ENCODE assay signal across 7 mouse cellular contexts in the genomic region with DNA sequence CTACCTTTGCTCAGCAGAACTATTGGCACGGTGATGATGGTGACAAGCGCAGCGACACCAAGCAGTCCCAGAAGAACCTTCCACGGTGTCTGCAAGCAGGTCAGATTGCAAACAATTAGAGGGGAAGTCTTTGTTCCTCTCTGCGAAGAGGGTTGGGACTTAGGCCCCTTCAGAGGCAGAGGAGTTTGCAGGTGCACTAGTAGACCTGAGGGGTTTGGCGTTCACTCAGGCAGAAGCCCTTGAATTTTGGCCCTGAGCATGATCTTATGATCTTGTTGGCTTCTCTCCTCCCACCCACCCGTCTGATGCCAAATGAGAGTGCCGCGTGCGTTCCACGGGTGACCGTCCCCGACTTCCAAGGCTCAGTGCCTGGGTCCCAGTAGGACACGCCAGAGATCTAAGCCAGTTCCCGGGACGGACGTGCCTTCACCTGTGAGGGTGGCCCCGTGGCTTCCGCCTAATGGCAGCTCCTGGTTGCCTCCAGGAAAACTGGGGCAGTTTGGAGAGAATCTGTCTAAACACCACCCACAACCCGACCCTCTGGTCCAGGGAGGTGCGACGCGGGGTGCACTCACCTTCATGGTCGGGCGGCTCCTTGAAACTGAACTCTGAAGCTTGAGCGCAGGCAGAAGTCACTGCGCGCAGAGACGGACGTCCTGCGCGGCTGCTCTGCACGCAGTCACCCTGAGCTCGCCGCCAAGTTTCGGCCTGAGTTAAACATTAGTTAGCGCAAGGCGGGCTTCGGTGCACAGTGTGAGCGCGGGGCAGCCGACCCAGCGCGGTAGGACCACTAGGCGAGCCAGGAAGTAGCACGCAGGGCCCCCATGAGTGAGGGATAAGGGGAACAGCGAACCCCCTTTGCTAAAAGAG. TPM values are rescaled to one million over a fixed set of nuclear protein-coding genes. Genes with fewer than 3 reads are reported as not detected.
DNase-seq lines count a peak whose midpoint lies in the region; ATAC-seq and TF ChIP-seq lines count a peak whose summit lies in the region.

No protein-coding gene starts in this region.

- H3K4me2 ChIP-seq in forebrain, embryonic 14.5 days (ENCODE audit: low read length) = peak overlapping the region; percentile 69
- peak overlapping the region; percentile 89 for H3K4me2 ChIP-seq in hindbrain, embryonic 16.5 days (ENCODE audit: low read length)
- H3K4me2 ChIP-seq in liver, embryonic 11.5 days = peak overlapping the region; percentile 76
- H3K4me2 ChIP-seq in midbrain, embryonic 16.5 days (ENCODE audit: low read length) = peak overlapping the region; percentile 74

- WGBS in forebrain, embryonic 14.5 days = 7% methylated on average over 47 of the region's 47 CpGs
- 5% methylated on average over 47 of the region's 47 CpGs for WGBS in hindbrain, embryonic 16.5 days
- 5% methylated on average over 47 of the region's 47 CpGs for WGBS in liver, embryonic 11.5 days
- WGBS in midbrain, embryonic 16.5 days = 7% methylated on average over 47 of the region's 47 CpGs

- in situ Hi-C loops in Patski (cut with MboI; ENCODE audit: low pct_unique_long_range_greater_than_20kb) = no loop called here

- TF ChIP-seq CTCF in E14TG2a.4 (conservative IDR thresholded peaks at IDR 0.05; ENCODE audit: low read length) (no peak), Patski (IDR thresholded peaks at IDR 0.05) (no peak)

- H3K27me3 ChIP-seq in E14TG2a.4 (ENCODE audit: insufficient read depth, low read length) (peaks cover 13% of the 10 kb centered on the region), Patski (no peaks in the 10 kb centered on the region)
- no peaks in the 10 kb centered on the region for H3K27me3 ChIP-seq in forebrain, embryonic 14.5 days (replicated peaks; ENCODE audit: control insufficient read depth, insufficient read depth, low read length)
- 0 out of 2 replicates have a peak, but pooled peaks cover 2% of the 10 kb centered on the region for H3K27me3 ChIP-seq in hindbrain, embryonic 16.5 days (replicated peaks; ENCODE audit: control insufficient read depth, insufficient read depth, low read length)
- H3K27me3 ChIP-seq in liver, embryonic 11.5 days (replicated peaks; ENCODE audit: control insufficient read depth, insufficient read depth, low read length) = peaks cover 4% of the 10 kb centered on the region; the same call in 1 of the 2 replicates
- H3K27me3 ChIP-seq in midbrain, embryonic 16.5 days (ENCODE audit: control insufficient read depth, insufficient read depth, low read depth, low read length) = peaks cover 4% of the 10 kb centered on the region

- ATAC-seq in Patski = peak; percentile 79
- ATAC-seq in forebrain, embryonic 14.5 days = peak; percentile 58
- ATAC-seq in hindbrain, embryonic 16.5 days = peak; percentile 78
- peak; percentile 69 for ATAC-seq in liver, embryonic 11.5 days (replicated peaks; ENCODE audit: low FRiP score)
- peak; percentile 72; the same call in 1 of the 2 replicates for ATAC-seq in midbrain, embryonic 16.5 days

- POLR2A ChIA-PET in Patski (lab: Charles Lee) = no interaction called here

- peak overlapping the region; percentile 46 for H3K9ac ChIP-seq in forebrain, embryonic 14.5 days (ENCODE audit: low read length)
- peak overlapping the region; percentile 28 for H3K9ac ChIP-seq in hindbrain, embryonic 16.5 days (ENCODE audit: low read depth, low read length)
- H3K9ac ChIP-seq in liver, embryonic 11.5 days (ENCODE audit: low read depth, low read length) = peak overlapping the region; percentile 46
- H3K9ac ChIP-seq in midbrain, embryonic 16.5 days (ENCODE audit: low read depth, low read length) = peak overlapping the region; percentile 42

- CTCF ChIA-PET in Patski (lab: Charles Lee) = no interaction called here

- no peak for DNase-seq in Patski (ENCODE audit: low read depth, low spot score)
- DNase-seq in forebrain, embryonic 14.5 days (ENCODE audit: low spot score) = peak; percentile 45
- peak; percentile 48 for DNase-seq in liver, embryonic 11.5 days (ENCODE audit: low spot score)
- peak; percentile 67 for DNase-seq in thymus, postnatal 0 days (ENCODE audit: low spot score)

- peaks cover 60% of the 10 kb centered on the region for H3K4me1 ChIP-seq in E14TG2a.4 (replicated peaks; ENCODE audit: low read depth, low read length)
- H3K4me1 ChIP-seq in forebrain, embryonic 14.5 days (ENCODE audit: control insufficient read depth, insufficient read depth, low read length) = peaks cover 9% of the 10 kb centered on the region; the same call in 1 of the 2 replicates
- peaks cover 7% of the 10 kb centered on the region; the same call in 1 of the 2 replicates for H3K4me1 ChIP-seq in hindbrain, embryonic 16.5 days (ENCODE audit: control insufficient read depth, insufficient read depth, low read depth, low read length)
- H3K4me1 ChIP-seq in liver, embryonic 11.5 days (replicated peaks; ENCODE audit: control insufficient read depth, insufficient read depth, low read length) = no peaks in the 10 kb centered on the region
- H3K4me1 ChIP-seq in midbrain, embryonic 16.5 days (ENCODE audit: control insufficient read depth, insufficient read depth, low read length) = peaks cover 6% of the 10 kb centered on the region; the same call in 1 of the 2 replicates

- H3K4me3 ChIP-seq in E14TG2a.4 (replicated peaks; ENCODE audit: low read length) = peak overlapping the region; percentile 75
- H3K4me3 ChIP-seq in forebrain, embryonic 14.5 days (ENCODE audit: low read depth, low read length) = peak overlapping the region; percentile 31
- H3K4me3 ChIP-seq in hindbrain, embryonic 16.5 days (ENCODE audit: low read length) = peak overlapping the region; percentile 45
- H3K4me3 ChIP-seq in liver, embryonic 11.5 days (ENCODE audit: low read depth, low read length) = peak overlapping the region; percentile 49
- H3K4me3 ChIP-seq in midbrain, embryonic 16.5 days (ENCODE audit: low read depth, low read length) = peak overlapping the region; percentile 38

- no peaks in the 10 kb centered on the region for H3K36me3 ChIP-seq in E14TG2a.4 (ENCODE audit: insufficient read depth, low read length)
- no peaks in the 10 kb centered on the region for H3K36me3 ChIP-seq in forebrain, embryonic 14.5 days (ENCODE audit: control insufficient read depth, insufficient read depth, low read length)
- no peaks in the 10 kb centered on the region for H3K36me3 ChIP-seq in hindbrain, embryonic 16.5 days (ENCODE audit: control insufficient read depth, insufficient read depth, low read length)
- no peaks in the 10 kb centered on the region for H3K36me3 ChIP-seq in liver, embryonic 11.5 days (ENCODE audit: control insufficient read depth, insufficient read depth, low read length)
- H3K36me3 ChIP-seq in midbrain, embryonic 16.5 days (ENCODE audit: control insufficient read depth, insufficient read depth, low read length) = no peaks in the 10 kb centered on the region

- no peak overlapping the region for H3K27ac ChIP-seq in forebrain, embryonic 14.5 days (ENCODE audit: low read depth, low read length)
- no peak overlapping the region for H3K27ac ChIP-seq in hindbrain, embryonic 16.5 days (ENCODE audit: low read depth, low read length)
- H3K27ac ChIP-seq in liver, embryonic 11.5 days (ENCODE audit: low read depth, low read length) = no peak overlapping the region
- no peak overlapping the region for H3K27ac ChIP-seq in midbrain, embryonic 16.5 days (ENCODE audit: low read length)

- peaks cover 17% of the 10 kb centered on the region for H3K9me3 ChIP-seq in E14TG2a.4 (ENCODE audit: low read length)
- H3K9me3 ChIP-seq in forebrain, embryonic 14.5 days (replicated peaks; ENCODE audit: control insufficient read depth, low read length) = no peaks in the 10 kb centered on the region
- H3K9me3 ChIP-seq in hindbrain, embryonic 16.5 days (ENCODE audit: control insufficient read depth, low read length) = no peaks in the 10 kb centered on the region
- no peaks in the 10 kb centered on the region for H3K9me3 ChIP-seq in liver, embryonic 11.5 days (ENCODE audit: control insufficient read depth, low read length)
- H3K9me3 ChIP-seq in midbrain, embryonic 16.5 days (replicated peaks; ENCODE audit: control insufficient read depth, low read length, poor library complexity, severe bottlenecking) = no peaks in the 10 kb centered on the region

RNA-seq across cellular contexts. Expression of gene Dpp4, which starts 0.6 kb away (rescaled TPM):
- 3.8 TPM for polyA plus RNA-seq in Patski (2021)
- 1.6 and 1.7 TPM in 2 replicates for polyA plus RNA-seq in forebrain, embryonic 14.5 days (2014; fragmentation: Nextera tagmentation; extraction: Ambion mirVana)
- 2.0 and 2.5 TPM in 2 replicates for polyA plus RNA-seq in hindbrain, embryonic 16.5 days (2015; fragmentation: Nextera tagmentation; extraction: Ambion mirVana)
- polyA plus RNA-seq in liver, embryonic 11.5 days (2014; fragmentation: Nextera tagmentation; extraction: Ambion mirVana) = 6.2 and 7.2 TPM in 2 replicates
- 1.3 and 2.0 TPM in 2 replicates for polyA plus RNA-seq in midbrain, embryonic 16.5 days (2015; fragmentation: Nextera tagmentation; extraction: Ambion mirVana)
- 58.4 and 69.5 TPM in 2 replicates for polyA plus RNA-seq in thymus, postnatal 0 days (2015; fragmentation: Nextera tagmentation; extraction: Ambion mirVana)
